Mouse (Mus musculus) forebrain, embryonic 15.5 days (tissue): ENCODE measurements around the gene Cd6. TPM values are rescaled to one million over a fixed set of nuclear protein-coding genes. Genes with fewer than 3 reads are reported as not detected.

Source experiments
- ATAC-seq: fragments of 200-750 bp; cut with Nextera tagmentation; replicated peaks from 2 replicates; pipeline ENCODE4 v1.8.0; 2017; ENCODE audit warnings: mild to moderate bottlenecking, moderate TSS enrichment, moderate library complexity
- H3K27ac ChIP-seq: fragments of 300-500 bp; sonication (generic); replicated peaks from 2 replicates; pipeline ENCODE4 v1.5.1; 2015; ENCODE audit warnings: mild to moderate bottlenecking, inconsistent platforms
- H3K27me3 ChIP-seq: fragments of 300-500 bp; sonication (generic); 2 replicates; pipeline ENCODE4 v1.6.1; 2015; ENCODE audit warnings: inconsistent platforms
- H3K36me3 ChIP-seq: fragments of 300-500 bp; sonication (generic); 2 replicates; pipeline ENCODE4 v1.6.1; 2015; ENCODE audit warnings: mild to moderate bottlenecking, inconsistent platforms
- H3K4me1 ChIP-seq: fragments of 300-500 bp; sonication (generic); 2 replicates; pipeline ENCODE4 v1.6.1; 2015; ENCODE audit warnings: inconsistent platforms
- H3K4me2 ChIP-seq: fragments of 300-500 bp; sonication (generic); replicated peaks from 2 replicates; pipeline ENCODE4 v1.6.1; 2015; ENCODE audit warnings: mild to moderate bottlenecking, inconsistent platforms
- H3K4me3 ChIP-seq: fragments of 300-500 bp; sonication (generic); 2 replicates; pipeline ENCODE4 v1.5.1; 2015; ENCODE audit warnings: mild to moderate bottlenecking, inconsistent platforms
- H3K9ac ChIP-seq: fragments of 300-500 bp; sonication (generic); replicated peaks from 2 replicates; pipeline ENCODE4 v1.6.1; 2015; ENCODE audit warnings: mild to moderate bottlenecking, inconsistent platforms
- H3K9me3 ChIP-seq: fragments of 300-500 bp; sonication (generic); 2 replicates; pipeline ENCODE4 v1.6.1; 2016; ENCODE audit warnings: inconsistent platforms
- WGBS: fragments of 180-500 bp; shearing (Covaris S2); methylation state at CpG from one replicate; pipeline ENCODE4 v1.1.7; 2015; ENCODE audit warnings: mixed read lengths; 5-methylcytosine and 5-hydroxymethylcytosine counted together
- polyA plus RNA-seq: library from polyadenylated mRNA; unstranded; fragments of >200 nt; fragmentation: Nextera tagmentation; extraction: Ambion mirVana; gene quantifications from 2 replicates; pipeline ENCODE4 v1.2.1, GENCODE M21; 2015

Cd6 gene
- polyA plus RNA-seq, 1 experiment from 2014 or later, result not detected

- H3K36me3 ChIP-seq, result no peaks in the 10 kb centered on the region
- no peaks in the 10 kb centered on the region; the same call in 1 of the 2 replicates for H3K4me1 ChIP-seq
- no peaks in the 10 kb centered on the region for H3K27me3 ChIP-seq
- no peak overlapping the region for H3K4me2 ChIP-seq
- no peak overlapping the region for H3K4me3 ChIP-seq
- H3K9ac ChIP-seq, result no peak overlapping the region
- H3K9me3 ChIP-seq, result no peaks in the 10 kb centered on the region
- no peak overlapping the region for H3K27ac ChIP-seq
- ATAC-seq, result no peak
- WGBS, result 73% methylated on average over 9 of the region's 9 CpGs
Measured at GRCm38 (mm10) chr19:10790323-10790722, 39.5 kb downstream of the Cd6 start.

- ATAC-seq, result no peak
- H3K27me3 ChIP-seq, result no peaks in the 10 kb centered on the region
- H3K36me3 ChIP-seq, result no peaks in the 10 kb centered on the region
Measured at GRCm38 (mm10) chr19:10788242-10788641, 41.6 kb downstream of the Cd6 start.

GRCm38 (mm10) chr19:10787406-10787805, 42.5 kb downstream of the Cd6 start:
- Histone ChIP-seq H3K36me3 (no peaks in the 10 kb centered on the region), H3K27ac (no peak overlapping the region), H3K4me3 (no peak overlapping the region), H3K9me3 (no peaks in the 10 kb centered on the region), H3K4me1 (peaks cover 15% of the 10 kb centered on the region), H3K27me3 (no peaks in the 10 kb centered on the region), H3K9ac (no peak overlapping the region), H3K4me2 (no peak overlapping the region)
- 82% methylated on average over 4 of the region's 4 CpGs for WGBS
- no peak for ATAC-seq

More at GRCm38 (mm10) chr19:10788242-10788641, 41.6 kb downstream of the Cd6 start:
- Histone ChIP-seq H3K9me3 (no peaks in the 10 kb centered on the region), H3K4me3 (no peak overlapping the region), H3K27ac (no peak overlapping the region), H3K4me1 (peaks cover 15% of the 10 kb centered on the region), H3K4me2 (no peak overlapping the region), H3K9ac (no peak overlapping the region)
- 80% methylated on average over 9 of the region's 9 CpGs for WGBS

- Histone ChIP-seq H3K4me2 (no peak overlapping the region), H3K27ac (no peak overlapping the region), H3K27me3 (no peaks in the 10 kb centered on the region), H3K4me3 (no peak overlapping the region), H3K36me3 (no peaks in the 10 kb centered on the region), H3K9me3 (no peaks in the 10 kb centered on the region), H3K9ac (no peak overlapping the region), H3K4me1 (peaks cover 15% of the 10 kb centered on the region)
- ATAC-seq, result no peak
- 83% methylated on average over 6 of the region's 6 CpGs for WGBS
Measured at GRCm38 (mm10) chr19:10786753-10787152, 43.1 kb downstream of the Cd6 start.

- Histone ChIP-seq H3K36me3 (no peaks in the 10 kb centered on the region), H3K9ac (no peak overlapping the region), H3K9me3 (no peaks in the 10 kb centered on the region), H3K27me3 (no peaks in the 10 kb centered on the region), H3K27ac (peak overlapping the region; percentile 65), H3K4me1 (peaks cover 15% of the 10 kb centered on the region), H3K4me3 (no peak overlapping the region), H3K4me2 (no peak overlapping the region)
- peak; percentile 61 for ATAC-seq
- WGBS, result 64% methylated on average over 10 of the region's 10 CpGs
Measured at GRCm38 (mm10) chr19:10784796-10785459, 44.9 kb downstream of the Cd6 start.

- 21% methylated on average over 3 of the region's 3 CpGs for WGBS
Measured at GRCm38 (mm10) chr19:10784061-10784460, 45.8 kb downstream of the Cd6 start.

GRCm38 (mm10) chr19:10783168-10783567, 46.7 kb downstream of the Cd6 start:
- 78% methylated on average over 4 of the region's 4 CpGs for WGBS
- Histone ChIP-seq H3K4me1 (peaks cover 15% of the 10 kb centered on the region), H3K27ac (no peak overlapping the region)

More at GRCm38 (mm10) chr19:10784061-10784460, 45.8 kb downstream of the Cd6 start:
- H3K4me1 ChIP-seq, result peaks cover 15% of the 10 kb centered on the region
- ATAC-seq, result 0 out of 2 replicates have a peak, but pooled peaks have one; percentile 15
- H3K4me3 ChIP-seq, result no peak overlapping the region
- peak overlapping the region; percentile 65 for H3K27ac ChIP-seq
- no peaks in the 10 kb centered on the region for H3K9me3 ChIP-seq
- no peaks in the 10 kb centered on the region for H3K27me3 ChIP-seq
- no peak overlapping the region for H3K9ac ChIP-seq
- no peaks in the 10 kb centered on the region for H3K36me3 ChIP-seq
- H3K4me2 ChIP-seq, result no peak overlapping the region

GRCm38 (mm10) chr19:10781641-10782040, 48.2 kb downstream of the Cd6 start:
- ATAC-seq, result no peak
- Histone ChIP-seq H3K4me3 (no peak overlapping the region), H3K36me3 (no peaks in the 10 kb centered on the region), H3K9ac (no peak overlapping the region), H3K27me3 (no peaks in the 10 kb centered on the region), H3K4me1 (peaks cover 15% of the 10 kb centered on the region), H3K4me2 (no peak overlapping the region), H3K9me3 (no peaks in the 10 kb centered on the region), H3K27ac (no peak overlapping the region)
- WGBS, result 81% methylated on average over 4 of the region's 4 CpGs

More at GRCm38 (mm10) chr19:10783168-10783567, 46.7 kb downstream of the Cd6 start:
- H3K36me3 ChIP-seq, result no peaks in the 10 kb centered on the region
- no peak overlapping the region for H3K4me3 ChIP-seq
- H3K9me3 ChIP-seq, result no peaks in the 10 kb centered on the region
- no peaks in the 10 kb centered on the region for H3K27me3 ChIP-seq
- no peak for ATAC-seq
- H3K9ac ChIP-seq, result no peak overlapping the region
- H3K4me2 ChIP-seq, result no peak overlapping the region

- Histone ChIP-seq H3K9ac (no peak overlapping the region), H3K27ac (no peak overlapping the region), H3K9me3 (no peaks in the 10 kb centered on the region), H3K36me3 (no peaks in the 10 kb centered on the region), H3K4me1 (no peaks in the 10 kb centered on the region), H3K4me3 (no peak overlapping the region), H3K4me2 (no peak overlapping the region), H3K27me3 (no peaks in the 10 kb centered on the region)
- ATAC-seq, result no peak
- 88% methylated on average over 4 of the region's 4 CpGs for WGBS
Measured at GRCm38 (mm10) chr19:10776906-10777305, 53.0 kb downstream of the Cd6 start.

GRCm38 (mm10) chr19:10774141-10774540, 55.7 kb downstream of the Cd6 start:
- no peak overlapping the region for H3K9ac ChIP-seq
- H3K4me1 ChIP-seq, result no peaks in the 10 kb centered on the region
- no peak overlapping the region for H3K4me3 ChIP-seq
- no peak for ATAC-seq
- H3K9me3 ChIP-seq, result no peaks in the 10 kb centered on the region
- H3K36me3 ChIP-seq, result no peaks in the 10 kb centered on the region
- no peak overlapping the region for H3K27ac ChIP-seq
- no peak overlapping the region for H3K4me2 ChIP-seq
- WGBS, result 96% methylated on average over 6 of the region's 6 CpGs
- H3K27me3 ChIP-seq, result no peaks in the 10 kb centered on the region

- H3K4me2 ChIP-seq, result no peak overlapping the region
- H3K9ac ChIP-seq, result no peak overlapping the region
- no peak for ATAC-seq
- no peaks in the 10 kb centered on the region for H3K27me3 ChIP-seq
- WGBS, result 82% methylated on average over 7 of the region's 7 CpGs
- no peak overlapping the region for H3K27ac ChIP-seq
- no peaks in the 10 kb centered on the region for H3K4me1 ChIP-seq
- no peaks in the 10 kb centered on the region for H3K36me3 ChIP-seq
- no peaks in the 10 kb centered on the region for H3K9me3 ChIP-seq
- H3K4me3 ChIP-seq, result no peak overlapping the region
Measured at GRCm38 (mm10) chr19:10773384-10773783, 56.5 kb downstream of the Cd6 start.

GRCm38 (mm10) chr19:10772866-10773265, 57.0 kb downstream of the Cd6 start:
- no peaks in the 10 kb centered on the region for H3K27me3 ChIP-seq
- H3K9ac ChIP-seq, result no peak overlapping the region
- no peak for ATAC-seq
- no peaks in the 10 kb centered on the region for H3K4me1 ChIP-seq
- no peak overlapping the region for H3K4me2 ChIP-seq
- H3K4me3 ChIP-seq, result no peak overlapping the region
- H3K36me3 ChIP-seq, result no peaks in the 10 kb centered on the region
- WGBS, result 94% methylated on average over 10 of the region's 10 CpGs
- H3K27ac ChIP-seq, result no peak overlapping the region
- H3K9me3 ChIP-seq, result no peaks in the 10 kb centered on the region

- no peak overlapping the region for H3K27ac ChIP-seq
- no peak overlapping the region for H3K4me2 ChIP-seq
- ATAC-seq, result no peak
- no peaks in the 10 kb centered on the region for H3K9me3 ChIP-seq
- no peaks in the 10 kb centered on the region for H3K36me3 ChIP-seq
- no peak overlapping the region for H3K4me3 ChIP-seq
- H3K9ac ChIP-seq, result no peak overlapping the region
- no peaks in the 10 kb centered on the region for H3K4me1 ChIP-seq
- 86% methylated on average over 7 of the region's 7 CpGs for WGBS
- H3K27me3 ChIP-seq, result no peaks in the 10 kb centered on the region
Measured at GRCm38 (mm10) chr19:10771995-10772394, 57.9 kb downstream of the Cd6 start.
